Mouse (Mus musculus) erythroid progenitor cell, adult 5-6 weeks (primary cell): ENCODE results near the gene Mzf1. TPM values are rescaled to one million over a fixed set of nuclear protein-coding genes. Genes with fewer than 3 reads are reported as not detected.

Experiments used
- ATAC-seq: replicated peaks from 2 replicates; pipeline ENCODE4 v1.8.0; 2016; ENCODE audit warnings: moderate number of reproducible peaks, mild to moderate bottlenecking, moderate TSS enrichment, inconsistent platforms; ENCODE audit not compliant: poor library complexity, low FRiP score, severe bottlenecking
- total RNA-seq, 2 experiments: library from RNA; stranded (forward) in 1 of 2; stranded (reverse) in 1 of 2; fragments of 150-400 nt in 1 of 2; fragments of 186-747, 209-891 nt in 1 of 2; gene quantifications; 2 replicates each; pipeline versions ENCODE4 v1.2.3 to v1.2.4; 2015 to 2017; ENCODE audit warnings: low replicate concordance in 2 of 2

Gene Mzf1
- total RNA-seq, 2 experiments from 2014 or later = not detected

DNA sequence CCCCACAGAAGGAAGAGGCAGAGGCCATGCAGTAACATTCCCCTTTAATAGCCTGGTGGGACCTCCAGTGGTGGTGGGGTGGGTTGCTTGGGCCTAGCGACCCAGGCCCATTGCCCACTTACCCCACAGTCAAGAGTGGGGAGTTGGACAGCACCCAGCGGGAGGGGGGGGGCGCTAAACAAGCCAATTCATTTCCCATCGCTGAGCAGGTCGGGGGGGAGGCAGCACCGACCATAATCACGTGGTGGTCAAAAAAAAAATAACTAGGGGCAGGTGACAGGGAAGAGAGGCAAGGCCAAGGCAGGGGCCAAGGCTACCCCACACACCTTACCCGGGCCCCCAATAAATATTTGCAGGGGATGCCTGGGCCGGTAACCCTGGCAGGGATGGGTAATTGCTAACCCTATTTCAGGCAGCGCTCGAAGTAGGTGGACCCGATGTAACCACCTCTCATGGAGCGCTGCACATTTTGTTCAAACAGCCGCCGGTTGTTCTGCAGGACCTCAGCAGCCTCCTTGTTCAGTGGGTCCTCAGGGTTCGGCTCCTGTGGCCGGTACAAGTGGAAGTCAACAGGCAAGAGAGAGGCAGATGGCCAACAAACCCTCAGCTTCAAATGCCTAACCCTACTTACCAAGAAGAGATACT, 19.2 kb downstream of the Mzf1 start:
- no peak for ATAC-seq

DNA sequence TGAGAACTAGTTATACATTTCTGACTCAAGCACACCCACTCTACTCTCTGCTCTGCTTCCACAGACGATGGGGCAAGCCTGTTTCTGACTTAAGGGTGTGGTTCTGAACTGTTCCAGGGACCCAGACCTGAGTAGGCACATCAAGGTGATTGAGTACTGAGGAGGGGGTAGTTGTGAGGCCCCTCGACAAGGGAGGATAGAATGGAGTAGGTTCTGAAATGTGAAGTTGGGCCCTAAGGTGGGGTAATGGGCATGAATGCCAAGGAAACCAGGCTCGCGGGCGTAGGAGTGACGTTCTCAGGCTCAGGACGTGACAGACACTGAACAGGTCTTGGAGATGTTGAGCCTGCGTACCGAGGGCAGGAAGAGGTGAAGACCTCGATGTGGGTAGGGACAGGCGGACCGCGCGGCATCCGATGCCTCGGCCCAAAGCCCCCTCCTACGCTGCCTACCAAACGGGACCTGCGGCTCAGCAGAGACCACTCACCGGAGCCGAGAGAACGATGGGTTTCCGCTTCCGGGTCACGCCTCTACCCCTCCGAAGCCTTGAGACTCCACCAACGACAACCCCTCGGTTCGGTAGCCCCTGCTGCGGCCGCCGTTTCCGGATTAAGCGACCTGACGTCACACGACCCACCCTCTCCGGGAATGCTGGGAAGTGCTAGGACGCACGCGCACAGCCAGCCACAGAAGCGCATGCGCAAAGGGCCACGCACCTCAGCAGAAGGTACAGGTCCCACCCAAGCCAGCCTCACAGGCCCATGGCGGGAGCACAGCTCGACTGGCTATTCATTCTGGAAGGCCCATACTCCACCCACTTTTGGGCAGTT, 20.2 kb downstream of the Mzf1 start, which contains the start of gene Chmp2a:
Chmp2a (minus strand) TSS at position 660 of the 830 bp plus-strand sequence.
- peak; percentile 74 for ATAC-seq

DNA sequence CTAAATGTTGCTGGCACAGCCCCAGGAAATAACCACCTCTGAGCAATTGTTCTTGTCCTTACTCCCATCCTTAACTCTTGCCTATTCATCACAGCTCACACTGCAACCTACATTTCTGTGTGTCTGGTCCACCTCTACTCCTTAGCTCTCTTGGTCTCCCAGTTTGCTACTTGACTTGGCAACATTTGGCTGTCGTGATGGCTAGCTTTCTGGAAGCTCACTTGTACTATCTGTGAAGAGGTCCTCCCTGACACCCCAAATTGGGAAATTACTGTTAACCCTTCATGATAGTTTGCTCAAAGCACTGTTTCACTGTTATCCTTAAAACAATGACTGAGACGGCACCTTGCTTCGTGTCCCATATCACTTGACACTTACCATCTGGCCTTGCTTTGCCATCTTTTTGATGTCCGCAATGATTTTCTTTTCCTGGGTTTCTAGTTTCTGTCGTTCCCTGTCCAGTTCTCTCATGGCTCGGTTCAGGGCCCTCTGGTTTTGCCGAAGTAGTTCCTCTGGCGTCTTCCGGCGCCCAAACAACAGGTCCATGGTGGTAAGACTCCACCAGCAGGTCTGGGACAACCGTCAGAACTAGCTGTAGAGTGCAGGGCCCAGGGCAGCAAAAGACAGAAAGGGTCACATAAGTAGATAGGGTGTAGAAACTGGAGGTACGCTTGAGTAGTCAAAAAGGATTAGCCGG, 21.0 kb downstream of the Mzf1 start:
- ATAC-seq = no peak

DNA sequence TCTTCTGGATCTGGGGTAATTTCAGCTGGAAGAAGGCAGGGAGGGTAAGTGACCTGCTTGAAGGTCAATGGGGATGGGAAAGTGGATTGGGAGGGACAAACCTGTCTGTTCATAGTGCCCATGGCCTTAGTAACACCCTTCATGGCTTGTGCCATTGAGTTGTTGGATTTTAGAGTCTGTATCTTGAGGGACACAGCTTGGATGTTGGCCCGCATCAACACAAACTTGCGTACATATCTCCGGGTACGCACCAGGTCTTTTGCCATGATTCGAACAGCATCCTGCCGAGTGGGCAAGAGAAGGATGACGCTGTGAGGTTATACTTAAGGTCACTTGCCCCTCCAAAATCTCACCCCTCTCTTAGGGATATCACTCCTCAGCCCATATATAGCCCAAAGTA, 22.0 kb downstream of the Mzf1 start:
- ATAC-seq = no peak

DNA sequence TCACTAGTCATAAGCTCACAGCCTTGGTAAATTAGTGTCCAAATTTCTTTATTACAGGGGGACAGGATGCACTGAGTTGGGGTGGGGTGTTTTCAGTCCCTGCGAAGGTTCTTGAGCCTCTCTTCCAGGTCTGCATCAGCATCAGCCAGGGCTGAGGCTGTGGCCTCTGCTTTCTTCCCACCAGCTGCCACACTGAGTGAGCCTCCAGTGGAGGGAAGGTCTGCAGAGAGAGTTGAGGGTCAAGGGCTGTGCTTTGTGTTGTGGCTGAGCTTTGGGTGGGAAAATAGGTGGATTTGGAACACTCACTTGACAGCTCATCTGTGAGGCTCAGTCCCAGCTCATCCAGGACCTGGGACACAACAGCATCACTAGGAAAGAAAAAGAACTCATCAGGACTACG, 22.6 kb downstream of the Mzf1 start:
- no peak for ATAC-seq

DNA sequence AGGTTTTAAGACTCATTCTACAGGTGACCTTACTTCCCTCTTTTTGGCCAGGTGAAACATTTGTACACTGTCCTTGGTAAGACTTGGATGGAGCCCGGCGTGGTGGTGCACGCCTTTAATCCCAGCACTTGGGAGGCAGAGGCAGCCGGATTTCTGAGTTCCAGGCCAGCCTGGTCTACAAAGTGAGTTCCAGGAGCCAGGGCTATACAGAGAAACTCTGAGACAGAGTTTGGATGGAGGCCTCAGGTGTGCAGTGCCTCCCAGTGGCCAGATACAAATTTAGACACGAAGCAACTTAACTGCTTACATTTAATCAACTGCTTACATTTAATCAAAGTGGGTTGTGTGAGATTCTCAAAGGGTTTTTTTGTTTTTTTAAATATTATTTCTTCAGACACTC, 23.5 kb downstream of the Mzf1 start:
- no peak for ATAC-seq

DNA sequence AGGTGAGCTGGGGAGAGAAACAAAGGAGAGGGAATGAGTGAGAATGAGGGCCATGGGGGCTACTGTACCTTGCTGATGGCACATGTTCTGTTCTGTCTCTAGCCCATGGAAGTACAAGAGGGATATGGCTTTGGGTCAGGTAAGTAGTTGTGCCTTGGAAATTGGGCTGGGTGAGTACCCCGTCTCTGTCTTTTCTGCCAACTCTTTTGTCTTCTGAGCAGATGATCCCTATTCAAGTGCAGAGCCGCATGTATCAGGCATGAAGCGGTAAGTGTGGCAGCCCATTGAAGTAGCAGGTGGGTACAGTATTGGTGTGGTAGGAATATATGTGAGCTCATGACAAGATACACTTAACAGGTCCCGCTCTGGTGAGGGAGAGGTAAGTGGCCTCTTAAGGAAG, 25.6 kb downstream of the Mzf1 start:
- ATAC-seq = no peak

DNA sequence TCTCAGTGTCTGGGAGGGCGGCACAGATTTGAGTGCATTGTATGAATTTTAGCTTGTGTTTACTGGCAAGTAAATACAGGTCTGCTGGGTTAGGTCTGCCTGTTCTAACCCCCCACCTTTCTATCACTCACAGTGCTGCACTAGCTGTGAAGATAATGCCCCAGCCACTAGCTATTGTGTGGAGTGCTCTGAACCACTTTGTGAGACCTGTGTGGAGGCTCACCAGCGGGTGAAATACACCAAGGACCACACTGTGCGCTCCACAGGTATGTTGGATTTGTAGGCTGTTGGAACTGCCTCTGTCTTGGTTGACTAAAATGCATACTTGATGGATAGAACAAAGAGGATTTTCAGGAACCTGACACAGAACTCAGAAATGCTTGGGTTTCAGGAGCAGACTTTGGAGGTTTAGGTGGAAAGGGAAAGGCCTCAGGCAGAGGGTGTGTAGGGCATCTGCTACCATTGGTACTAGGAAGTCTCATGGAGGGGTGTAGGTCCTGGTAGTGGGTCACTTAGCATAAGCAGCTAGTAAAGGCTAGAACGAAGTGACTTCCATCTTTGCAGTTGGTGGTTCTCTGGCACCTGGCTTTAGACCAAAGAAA, 29.0 kb downstream of the Mzf1 start:
- no peak for ATAC-seq

DNA sequence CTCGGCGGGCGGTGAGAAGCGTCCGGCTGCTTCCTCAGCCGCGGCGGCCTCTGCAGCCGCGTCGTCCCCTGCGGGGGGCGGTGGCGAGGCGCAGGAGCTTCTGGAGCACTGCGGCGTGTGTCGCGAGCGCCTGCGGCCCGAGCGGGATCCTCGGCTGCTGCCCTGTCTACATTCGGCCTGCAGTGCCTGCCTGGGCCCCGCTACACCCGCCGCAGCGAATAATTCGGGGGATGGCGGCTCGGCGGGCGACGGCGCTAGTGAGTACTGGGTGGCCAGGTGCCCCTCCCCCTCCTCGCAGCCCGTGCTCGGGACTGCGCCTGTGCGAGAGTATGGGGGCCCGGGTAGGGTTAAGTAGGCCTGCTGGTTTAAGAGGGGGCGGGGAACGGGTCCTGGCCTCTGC, 29.8 kb downstream of the Mzf1 start:
- ATAC-seq = peak; percentile 31

DNA sequence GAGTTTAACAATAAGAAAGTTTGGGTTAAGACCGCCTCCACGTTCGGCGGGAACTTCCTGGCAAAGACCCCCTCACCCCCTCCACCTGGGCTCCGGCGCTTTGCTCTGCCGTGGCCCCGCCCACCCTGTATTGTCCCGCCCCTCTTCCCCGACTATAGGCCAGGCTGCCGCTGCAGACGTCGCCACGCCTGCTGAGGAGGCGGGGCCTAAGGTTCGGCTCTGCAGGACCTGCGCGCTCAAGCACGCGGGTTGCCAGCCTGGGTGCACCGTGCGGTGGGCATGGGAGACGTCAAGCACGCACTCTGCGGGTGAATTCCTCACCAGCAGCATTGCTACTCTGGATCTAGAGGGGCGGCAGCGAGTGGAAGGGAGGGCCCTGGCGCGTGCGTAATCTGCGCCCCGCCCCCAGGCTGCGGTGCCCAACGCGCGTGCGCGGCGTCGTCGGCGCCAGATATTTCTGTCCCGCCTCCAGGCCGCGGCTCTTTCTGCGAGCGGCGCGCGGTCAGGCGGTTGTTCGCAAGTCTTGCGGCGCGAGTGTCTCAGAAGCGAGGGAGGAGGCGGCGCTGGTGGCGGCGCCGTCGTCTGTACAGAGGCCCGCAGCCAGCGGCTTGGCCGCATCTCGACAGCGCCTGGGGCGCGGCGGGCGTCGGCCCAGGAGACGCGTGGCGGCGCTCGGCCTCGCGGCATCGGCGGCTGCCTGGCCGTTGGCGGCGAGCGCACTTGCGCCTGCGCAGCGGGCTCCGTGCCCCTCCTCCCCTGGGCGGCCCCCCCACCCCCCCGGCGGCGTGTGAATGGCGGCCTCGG, 30.4 kb downstream of the Mzf1 start:
- ATAC-seq = peak; percentile 89

DNA sequence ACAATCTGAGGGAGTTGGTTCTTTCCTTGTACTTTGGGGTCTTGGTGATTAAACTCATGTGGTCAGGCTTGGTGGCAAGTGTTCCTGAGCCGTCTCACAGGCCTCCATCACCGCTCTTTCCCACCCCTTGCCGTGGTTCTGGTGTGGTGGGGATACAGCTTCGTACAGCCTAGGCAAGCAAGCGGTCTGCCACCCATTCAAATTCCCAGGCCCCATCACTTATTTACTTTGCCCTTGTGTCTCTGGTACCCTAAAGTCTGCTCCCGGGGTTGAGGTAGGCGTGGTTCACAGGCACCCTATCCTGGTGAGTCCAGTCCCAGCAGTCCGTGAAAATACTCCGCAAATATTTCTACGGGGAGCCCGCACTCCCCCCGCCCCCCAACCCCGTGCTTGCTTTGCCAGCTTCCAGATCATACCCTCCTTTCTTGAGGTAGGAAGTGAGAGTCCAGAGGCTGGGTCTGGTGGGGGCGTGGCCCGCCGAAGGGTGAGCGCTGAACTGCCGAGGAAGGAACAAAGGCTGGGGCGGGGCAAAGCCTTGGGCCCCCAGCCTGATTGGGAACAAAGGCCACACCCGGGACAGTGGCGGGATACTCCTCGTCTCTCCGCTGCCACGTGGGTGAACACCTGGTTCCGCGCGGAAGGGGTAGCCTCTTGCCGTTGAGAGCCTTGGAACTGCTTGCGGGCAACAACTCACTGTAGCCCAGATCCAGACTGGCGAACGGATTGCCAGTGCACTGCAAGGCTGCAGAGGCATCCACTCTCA, 31.6 kb downstream of the Mzf1 start:
- ATAC-seq = no peak; the same call in 1 of the 2 replicates

DNA sequence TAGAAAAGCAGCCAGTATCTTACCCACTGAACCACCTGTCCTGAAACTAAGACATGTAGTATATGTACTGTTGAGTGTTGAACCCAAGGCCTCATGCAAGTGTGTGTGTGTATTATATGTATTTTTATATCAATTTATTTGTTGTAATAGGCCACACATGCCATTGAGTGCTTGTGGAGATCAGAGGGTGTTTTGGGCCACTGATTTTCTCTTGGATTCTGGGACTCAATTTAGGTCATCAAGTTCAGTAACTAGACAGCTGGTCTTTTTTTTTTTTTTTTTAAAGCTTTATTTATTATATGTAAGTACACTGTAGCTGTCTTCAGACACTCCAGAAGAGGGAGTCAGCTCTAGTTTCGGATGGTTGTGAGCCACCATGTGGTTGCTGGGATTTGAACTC, 39.3 kb downstream of the Mzf1 start:
- no peak for ATAC-seq

DNA sequence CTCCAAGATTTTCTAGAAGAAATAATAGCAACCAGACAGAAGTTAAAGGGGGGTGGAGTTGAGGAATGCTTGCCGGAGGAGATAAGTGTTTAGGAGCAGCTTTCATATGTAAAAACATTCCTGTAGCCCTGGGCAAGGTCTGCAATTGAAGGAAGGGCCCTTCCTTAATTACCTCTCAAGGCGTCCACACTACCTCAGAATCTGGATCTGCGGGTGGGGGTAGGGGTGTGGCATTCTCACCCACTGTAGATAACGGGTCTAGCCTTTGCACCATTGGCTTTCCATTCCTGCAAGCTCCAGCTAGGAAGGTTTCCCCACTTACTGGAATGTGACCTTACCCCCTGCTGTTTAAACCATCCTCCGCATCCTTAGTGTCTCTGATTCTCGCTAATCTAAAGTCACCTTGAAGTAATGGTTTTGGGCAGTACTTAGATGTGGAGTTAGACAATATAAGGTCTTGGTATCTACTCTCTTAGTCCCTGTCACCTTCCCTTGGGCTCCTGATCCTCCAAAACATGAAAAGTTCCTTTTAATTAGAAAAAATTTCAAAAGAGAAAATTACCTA, 40.2 kb downstream of the Mzf1 start:
- no peak for ATAC-seq

DNA sequence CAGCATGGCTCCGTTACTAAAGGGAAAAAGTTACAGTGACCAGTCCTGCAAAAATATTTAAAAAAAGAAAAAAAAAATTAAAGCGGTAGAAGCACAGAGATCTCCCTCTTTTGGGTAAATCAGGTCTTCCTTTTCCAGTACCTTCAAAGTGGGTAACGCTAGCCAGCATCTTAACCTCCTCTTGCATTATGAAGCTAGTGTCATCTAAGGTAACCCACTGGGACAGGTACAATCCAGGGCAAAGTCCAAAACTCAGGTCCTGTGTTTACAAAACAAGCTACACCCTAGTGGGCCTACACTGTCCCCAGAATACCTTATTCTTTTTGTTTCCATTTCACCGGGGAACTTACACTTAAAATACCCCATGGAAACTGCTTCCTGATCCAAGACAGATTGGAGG, 40.9 kb downstream of the Mzf1 start:
- ATAC-seq = no peak

DNA sequence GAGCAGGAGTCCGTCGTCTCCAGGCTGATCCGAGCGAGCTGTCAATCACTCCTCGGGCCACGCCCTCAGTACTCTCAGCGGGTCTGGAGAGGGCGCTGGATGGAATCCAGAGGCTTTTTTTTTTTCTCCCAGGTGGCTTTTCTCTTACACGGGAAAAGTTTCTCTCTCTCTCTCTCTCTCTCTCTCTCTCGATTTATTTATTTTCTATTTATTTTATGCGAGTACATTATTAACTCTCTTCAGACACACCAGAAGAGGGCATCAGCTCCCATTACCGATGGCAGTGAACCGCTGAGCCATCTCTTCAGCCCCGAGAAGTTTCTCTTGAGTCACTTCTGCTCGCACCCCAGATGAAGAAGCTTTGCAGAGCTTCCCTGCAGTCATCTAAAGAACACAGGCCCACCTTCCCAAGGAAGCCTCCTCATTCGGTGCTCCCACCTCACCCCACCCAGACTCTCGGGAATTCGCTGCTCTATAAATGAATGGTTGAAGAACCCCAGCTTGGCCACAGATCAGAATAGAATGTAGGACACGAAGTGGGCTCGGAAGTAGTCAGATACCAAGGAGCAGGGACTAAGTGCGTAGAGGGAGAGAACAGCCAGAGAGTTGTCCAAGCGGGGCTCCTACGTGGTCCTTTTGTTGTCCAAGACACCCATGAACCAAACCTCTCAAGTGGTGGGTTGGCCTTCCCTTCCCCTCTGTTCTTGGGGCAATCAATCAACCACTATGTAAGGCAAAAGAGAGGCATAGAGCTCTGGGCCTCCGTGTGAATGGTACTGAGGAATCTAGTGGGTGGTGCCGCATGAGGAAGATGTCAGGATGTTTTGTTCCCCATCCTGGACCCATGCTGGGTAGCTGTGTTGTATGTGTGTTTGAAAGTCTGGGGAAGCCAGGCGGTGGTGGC, 44.3 kb downstream of the Mzf1 start, which contains the start of gene Zbtb45:
Zbtb45 (minus strand) TSS at position 30 of the 904 bp plus-strand sequence.
- 0 out of 2 replicates have a peak, but pooled peaks have one; percentile 1 for ATAC-seq

DNA sequence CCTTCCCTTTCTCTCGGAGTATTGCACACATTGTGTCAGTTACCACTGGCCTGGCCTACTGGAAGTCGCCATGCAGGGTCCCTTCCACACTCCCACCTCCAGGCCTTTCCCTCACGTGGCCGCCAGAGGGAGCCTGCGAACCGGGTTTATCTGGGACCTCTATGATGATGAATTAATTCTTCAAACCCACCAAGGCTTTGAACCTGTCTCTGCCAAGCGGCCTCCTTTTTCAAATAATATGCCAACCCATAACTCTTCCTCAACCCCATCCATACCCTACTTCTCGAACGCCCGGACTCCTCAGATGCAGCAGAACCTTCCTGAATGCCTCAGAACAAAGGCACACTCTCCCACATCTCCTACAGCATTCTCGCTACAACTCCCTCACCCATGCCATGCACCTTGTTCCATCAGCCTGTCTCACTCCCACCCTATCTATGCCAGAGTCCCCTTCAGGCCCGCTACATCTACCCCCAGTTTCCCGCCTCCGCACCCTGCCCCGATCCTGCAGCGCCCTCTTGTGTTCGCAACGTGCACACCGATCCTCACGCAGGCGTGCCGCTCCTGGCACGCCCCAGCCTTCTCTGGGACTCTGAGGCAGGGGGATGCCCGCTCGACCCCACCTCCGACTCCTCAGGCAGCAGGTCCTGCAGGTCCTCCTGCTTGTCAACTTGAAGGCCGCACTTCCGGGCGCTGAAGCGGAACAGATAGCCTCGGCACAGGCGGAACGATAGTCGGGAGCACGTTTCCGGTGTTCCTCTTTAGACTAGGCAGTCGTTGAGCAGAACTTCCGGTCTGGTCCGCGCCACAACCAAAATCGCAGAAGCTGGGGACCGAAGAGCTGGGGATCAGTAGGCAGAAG, 45.2 kb downstream of the Mzf1 start:
- peak; percentile 91 for ATAC-seq
